Mouse (Mus musculus): ENCODE measurements around the gene Olfr1310. TPM values are rescaled to one million over a fixed set of nuclear protein-coding genes. Genes with fewer than 3 reads are reported as not detected.

The Olfr1310 gene
- polyA plus RNA-seq (2017; shearing (Covaris generic)): not detected

GRCm38 (mm10) chr2:112012608-112013007, at the start of gene Olfr1310:
TSS of gene Olfr1310 (minus strand) at chr2:112012708.

GRCm38 (mm10) chr2:112050138-112050537, 37.6 kb upstream of the Olfr1310 start, which contains the start of gene Olfr1312:
TSS of gene Olfr1312 (minus strand) at chr2:112050238.

DNA sequence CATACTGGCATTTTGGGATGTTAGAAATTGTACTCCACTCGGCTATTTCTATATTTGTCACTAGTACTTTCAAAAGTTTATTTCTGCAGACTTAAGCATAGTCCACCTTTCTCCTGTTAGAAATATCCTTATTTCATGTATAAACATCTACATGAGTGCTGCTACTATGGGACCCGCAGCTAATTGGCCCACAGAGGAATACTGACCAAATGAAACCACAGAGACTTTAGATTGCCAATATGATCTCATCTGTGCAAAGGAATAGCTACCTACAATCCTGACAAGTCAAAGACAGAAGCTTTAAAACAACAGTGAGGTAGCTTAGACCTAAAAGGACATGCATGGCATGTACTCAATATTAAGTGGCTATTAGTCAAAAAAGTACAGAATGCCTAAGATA, 11.8 kb upstream of the Olfr1310 start, which contains the start of gene Olfr1311:
Olfr1311 (minus strand) TSS at position 101 of the 400 bp plus-strand sequence.

GRCm38 (mm10) chr2:111990181-111990580, 22.3 kb downstream of the Olfr1310 start, which contains the start of gene Olfr1309:
TSS of gene Olfr1309 (minus strand) at chr2:111990281.

DNA sequence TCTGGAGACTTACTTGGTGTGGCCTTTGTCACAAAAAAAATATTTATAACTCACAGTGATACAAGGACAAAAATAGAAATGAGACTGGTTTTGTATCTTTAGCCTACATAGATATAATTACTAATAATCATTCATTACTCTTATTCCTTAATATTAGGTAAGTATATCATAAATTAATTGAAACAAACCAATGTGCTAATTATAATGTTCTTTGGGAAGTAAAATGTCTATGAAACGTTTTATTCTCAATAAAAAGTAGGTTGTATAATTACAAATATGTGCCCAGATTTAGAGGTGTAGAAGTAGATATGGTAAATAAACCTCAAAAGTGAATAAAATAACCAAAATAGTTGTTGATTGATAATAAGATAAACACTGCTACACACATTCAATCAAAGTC, 47.7 kb downstream of the Olfr1310 start, which contains the start of gene Olfr1308:
Olfr1308 (minus strand) TSS at position 101 of the 400 bp plus-strand sequence.

Other genes with a start within 250 kb of the Olfr1310 start
- not detected for gene Olfr1302, start 235.3 kb downstream of the Olfr1310 start, polyA plus RNA-seq (2017; shearing (Covaris generic))
- gene Olfr1303, start 192.4 kb downstream of the Olfr1310 start, polyA plus RNA-seq (2017; shearing (Covaris generic)): not detected
- not detected for gene Olfr1305, start 135.6 kb downstream of the Olfr1310 start, polyA plus RNA-seq (2017; shearing (Covaris generic))
- gene Olfr1306, start 96.4 kb downstream of the Olfr1310 start, polyA plus RNA-seq (2017; shearing (Covaris generic)): not detected
- gene Olfr1307, start 63.3 kb downstream of the Olfr1310 start, polyA plus RNA-seq (2017; shearing (Covaris generic)): 0.07 TPM
- not detected for gene Olfr1308, start 47.8 kb downstream of the Olfr1310 start, polyA plus RNA-seq (2017; shearing (Covaris generic))
- not detected for gene Olfr1309, start 22.4 kb downstream of the Olfr1310 start, polyA plus RNA-seq (2017; shearing (Covaris generic))
- not detected for gene Olfr1311, start 11.7 kb upstream of the Olfr1310 start, polyA plus RNA-seq (2017; shearing (Covaris generic))
- not detected for gene Olfr1312, start 37.5 kb upstream of the Olfr1310 start, polyA plus RNA-seq (2017; shearing (Covaris generic))
- not detected for gene Olfr1313, start 65.1 kb upstream of the Olfr1310 start, polyA plus RNA-seq (2017; shearing (Covaris generic))
- gene Olfr1314, start 84.1 kb upstream of the Olfr1310 start, polyA plus RNA-seq (2017; shearing (Covaris generic)): not detected
- gene Olfr1315-ps1, start 102.7 kb upstream of the Olfr1310 start, polyA plus RNA-seq (2017; shearing (Covaris generic)): not detected
- gene Olfr1316, start 122.3 kb upstream of the Olfr1310 start, polyA plus RNA-seq (2017; shearing (Covaris generic)): not detected
- gene Olfr1317, start 127.6 kb upstream of the Olfr1310 start, polyA plus RNA-seq (2017; shearing (Covaris generic)): not detected
- not detected for gene Olfr1318, start 141.5 kb upstream of the Olfr1310 start, polyA plus RNA-seq (2017; shearing (Covaris generic))
- 70.5 TPM for gene Lpcat4, start 226.8 kb upstream of the Olfr1310 start, polyA plus RNA-seq (2017; shearing (Covaris generic))
- not detected for gene Nutm1, start 246.6 kb upstream of the Olfr1310 start, polyA plus RNA-seq (2017; shearing (Covaris generic))
- 148 TPM for gene Nop10, start 249.2 kb upstream of the Olfr1310 start, polyA plus RNA-seq (2017; shearing (Covaris generic))

Data from activated CD4-positive, CD25-positive, alpha-beta regulatory T cell, adult 9 weeks (primary cell).